Mouse (Mus musculus): ENCODE results near the gene Plk4.
"Not testable (repeated sequence)": the region's sequence is repeated elsewhere in the genome, so short reads cannot be mapped to it uniquely, and the experiment has no call there.

Plk4 gene

DNA sequence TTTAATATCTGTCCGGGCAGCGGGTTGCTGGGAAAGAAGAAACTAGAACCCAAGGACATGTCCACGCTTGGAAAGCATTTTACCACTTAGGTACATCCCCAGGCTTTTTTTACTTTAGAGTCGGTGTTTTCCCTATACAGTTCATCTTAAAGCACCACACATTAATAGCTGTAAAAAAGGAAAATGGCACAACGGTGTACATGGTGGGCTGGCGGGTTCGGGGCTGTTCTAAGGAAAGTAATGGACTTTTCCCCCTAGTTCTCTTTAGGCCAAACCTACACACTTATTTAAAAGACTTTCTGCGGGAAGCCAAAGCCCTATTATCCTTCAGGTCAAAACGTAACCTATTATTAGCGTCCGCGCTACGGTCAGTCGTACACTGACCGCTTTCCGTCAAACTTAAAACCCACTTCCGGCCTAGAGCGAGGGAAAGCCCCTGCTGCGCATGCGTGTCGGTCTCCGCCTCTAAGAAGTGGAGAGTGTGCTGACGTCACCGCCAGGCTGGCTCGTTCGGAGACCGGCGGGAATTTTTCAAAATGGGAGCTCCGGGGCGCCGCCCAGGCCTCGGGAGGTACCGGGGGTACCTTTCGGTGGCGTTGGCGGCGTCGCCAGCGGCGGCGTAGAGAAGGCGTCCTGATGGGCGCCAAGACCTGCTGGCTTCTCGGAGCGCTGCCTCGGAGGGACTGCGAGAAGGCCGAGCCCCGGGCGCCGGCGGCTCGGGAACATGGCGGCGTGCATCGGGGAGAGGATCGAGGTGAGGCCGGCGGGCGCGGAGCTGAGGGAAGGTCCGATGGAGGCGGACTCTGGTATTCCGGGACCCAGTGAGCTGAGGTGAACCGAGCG is at the start of gene Plk4:
Plk4 (plus strand) TSS at position 490 of the 843 bp plus-strand sequence.
- DNase-seq (ENCODE audit: low spot score in 2 of 2) = peak; percentile 90 to 91

- no peak for DNase-seq (ENCODE audit: low spot score in 2 of 2)
Measured at GRCm38 (mm10) chr3:40760746-40761145, 39.1 kb upstream of the Plk4 start.

DNA sequence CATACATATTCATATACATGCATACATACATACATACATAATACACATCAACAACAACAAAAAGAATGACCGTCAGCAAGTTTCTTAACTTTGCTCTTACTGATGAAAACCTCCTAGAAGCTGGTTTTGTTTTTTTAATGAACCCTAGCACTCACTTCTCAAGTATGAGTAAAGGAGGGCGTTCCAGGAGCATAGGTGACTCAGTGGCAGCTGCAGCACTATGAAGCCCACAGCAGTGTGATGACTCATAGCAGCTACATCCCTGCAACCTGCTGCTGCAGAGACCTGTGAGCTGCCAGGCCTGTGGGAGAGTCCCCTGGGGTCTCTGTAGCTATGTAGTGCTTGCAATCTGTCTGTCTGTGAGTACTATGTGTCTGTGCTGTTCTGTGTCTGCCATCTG is 38.5 kb upstream of the Plk4 start:
- no peak for DNase-seq (ENCODE audit: low spot score in 2 of 2)

GRCm38 (mm10) chr3:40793783-40794182 is 6.0 kb upstream of the Plk4 start:
- no peak for DNase-seq (ENCODE audit: low spot score in 2 of 2)

- DNase-seq (ENCODE audit: low spot score in 2 of 2) = no peak
Measured at GRCm38 (mm10) chr3:40798054-40798453, 1.8 kb upstream of the Plk4 start.

GRCm38 (mm10) chr3:40798500-40798899 is 1.3 kb upstream of the Plk4 start:
- DNase-seq (ENCODE audit: low spot score in 2 of 2) = no peak

GRCm38 (mm10) chr3:40800373-40800823 is 579 bp downstream of the Plk4 start:
- peak; percentile 14 to 20 for DNase-seq (ENCODE audit: low spot score in 2 of 2)

DNA sequence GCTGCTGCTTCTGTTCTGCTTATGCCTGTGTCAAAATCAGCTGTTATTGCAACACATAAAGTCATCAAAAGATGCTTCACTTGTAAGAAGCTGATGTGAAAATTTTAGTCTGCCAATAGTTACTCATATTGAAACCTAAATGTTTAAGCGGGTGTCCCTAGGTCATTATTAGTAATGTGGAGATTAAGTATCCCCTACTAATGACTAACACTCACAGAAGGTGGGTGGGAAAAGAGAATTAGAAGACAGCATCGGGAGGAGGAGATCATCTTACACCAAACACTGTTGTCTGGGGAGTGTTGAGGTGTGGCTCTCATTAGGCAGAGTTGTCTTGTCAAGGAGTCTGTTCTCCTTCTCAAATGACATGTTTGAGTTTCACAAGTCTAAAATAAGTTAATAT is 7.1 kb downstream of the Plk4 start:
- no peak for DNase-seq (ENCODE audit: low spot score in 2 of 2)

DNA sequence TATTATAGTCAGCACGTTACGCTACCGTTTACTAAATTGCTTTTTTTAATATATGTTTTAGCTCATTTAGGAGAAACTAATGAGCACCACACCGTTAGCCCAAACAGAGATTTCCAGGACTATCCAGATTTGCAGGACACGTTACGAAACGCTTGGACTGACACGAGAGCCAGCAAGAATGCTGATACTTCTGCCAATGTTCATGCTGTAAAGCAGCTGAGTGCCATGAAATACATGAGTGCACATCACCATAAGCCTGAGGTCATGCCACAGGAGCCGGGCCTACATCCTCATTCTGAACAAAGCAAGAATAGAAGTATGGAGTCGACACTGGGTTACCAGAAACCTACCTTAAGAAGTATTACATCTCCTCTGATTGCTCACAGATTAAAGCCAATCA is 8.9 kb downstream of the Plk4 start:
- no peak for DNase-seq (ENCODE audit: low spot score in 2 of 2)

DNA sequence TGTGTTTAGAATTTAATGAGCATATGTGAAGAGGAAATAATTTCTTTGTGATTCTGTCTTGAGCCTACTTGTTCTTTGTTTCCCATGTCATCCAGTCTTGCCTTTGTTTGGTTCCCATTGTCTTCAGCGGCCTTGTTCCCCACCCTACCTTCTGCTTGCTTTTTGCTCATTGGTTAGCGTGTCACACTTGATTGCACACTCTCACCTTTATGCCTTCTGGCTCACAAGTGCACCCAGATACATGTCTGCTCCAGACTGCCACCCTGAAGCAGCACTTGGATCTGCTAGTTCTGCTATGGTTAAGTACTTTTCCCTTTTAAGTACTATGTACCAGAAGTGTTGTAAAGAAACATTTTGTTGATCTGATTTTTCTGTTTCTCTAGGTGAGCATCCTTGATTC is 10.1 kb downstream of the Plk4 start:
- no peak for DNase-seq (ENCODE audit: low spot score in 2 of 2)

DNA sequence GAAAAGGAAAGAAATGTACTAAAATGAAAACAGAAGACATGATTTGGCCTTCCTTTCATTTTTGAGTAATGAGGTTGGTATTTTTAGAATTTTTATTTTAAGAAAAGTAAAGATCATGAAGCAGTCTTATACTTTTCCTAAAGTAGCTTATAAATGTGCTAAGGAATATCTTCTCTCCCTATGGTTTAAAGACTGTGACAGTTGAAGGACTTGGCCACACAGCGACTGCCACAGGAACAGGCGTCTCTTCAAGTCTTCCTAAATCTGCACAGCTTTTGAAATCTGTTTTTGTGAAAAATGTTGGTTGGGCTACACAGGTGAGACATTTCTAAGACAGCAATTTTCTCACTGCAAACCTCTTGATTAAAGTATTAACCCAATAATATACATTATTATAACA is 13.5 kb downstream of the Plk4 start:
- DNase-seq (ENCODE audit: low spot score in 2 of 2) = no peak

- DNase-seq (ENCODE audit: low spot score in 2 of 2) = not testable (repeated sequence)
Measured at GRCm38 (mm10) chr3:40845521-40845920, 45.7 kb downstream of the Plk4 start.

DNA sequence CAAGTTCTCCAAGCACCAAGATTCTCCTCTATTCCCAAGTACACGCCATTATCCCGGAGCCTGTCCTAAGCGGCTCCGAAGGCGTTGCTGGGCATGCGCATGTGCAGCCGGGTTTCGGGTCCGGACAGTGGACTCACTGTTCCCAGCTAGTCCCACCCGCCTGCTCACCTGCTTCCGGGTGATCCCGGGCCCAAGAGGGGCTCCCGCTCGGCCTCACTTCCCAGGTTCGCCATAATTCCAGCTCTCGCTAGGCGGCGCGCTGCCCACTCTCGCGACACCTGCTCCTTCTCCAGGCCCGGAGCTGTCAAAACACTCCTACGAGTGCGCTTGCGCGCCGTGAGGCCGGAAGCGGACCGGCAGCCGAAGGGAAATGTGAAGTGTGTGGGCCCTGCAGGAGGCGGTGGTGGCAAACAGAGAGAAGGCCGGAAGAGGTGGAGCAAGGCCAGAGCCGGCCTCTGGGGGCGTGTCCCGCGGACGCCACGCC is 46.7 kb downstream of the Plk4 start, which contains the start of gene Mfsd8:
Mfsd8 (minus strand) TSS at position 414 of the 484 bp plus-strand sequence.
- peak; percentile 87 to 90 for DNase-seq (ENCODE audit: low spot score in 2 of 2)

DNA sequence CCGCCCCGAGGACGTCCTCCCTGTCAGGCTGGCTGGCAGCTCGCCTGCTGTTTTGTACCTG is 47.0 kb downstream of the Plk4 start, which contains the start of gene Abhd18:
Abhd18 (plus strand) TSS at position 14 of the 61 bp plus-strand sequence.
- not testable (repeated sequence) for DNase-seq (ENCODE audit: low spot score in 2 of 2)

- DNase-seq (ENCODE audit: low spot score in 2 of 2) = peak; percentile 43 to 50
Measured at GRCm38 (mm10) chr3:40847018-40847417, 47.2 kb downstream of the Plk4 start.

DNA sequence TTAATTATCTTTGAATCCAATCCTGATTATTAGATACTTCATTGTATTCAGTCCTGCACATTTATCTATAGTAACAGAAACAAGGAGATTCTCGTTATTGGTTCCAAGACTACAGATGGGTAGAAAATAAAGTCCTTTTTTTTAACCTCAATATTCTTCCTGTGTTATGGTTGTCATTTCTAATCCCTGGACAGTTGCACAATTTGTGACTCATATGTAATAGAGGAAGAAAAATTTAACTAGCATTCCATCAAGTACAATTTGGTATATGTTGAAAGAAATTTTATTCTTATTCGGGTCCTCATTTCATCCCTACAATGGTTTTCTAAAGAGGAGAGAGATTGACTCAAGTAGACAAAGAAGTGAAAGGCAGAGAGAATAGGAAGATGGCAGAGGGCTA is 48.1 kb downstream of the Plk4 start:
- not testable (repeated sequence) for DNase-seq (ENCODE audit: low spot score in 2 of 2)

GRCm38 (mm10) chr3:40853123-40853738 is 53.4 kb downstream of the Plk4 start:
- DNase-seq (ENCODE audit: low spot score in 2 of 2) = not testable (repeated sequence)

Data from frontal cortex, postnatal 25 days (tissue).